Mouse (Mus musculus) brain, embryonic 14.5 days (tissue): ENCODE results near the gene Tenm4.

Source experiments
- CTCF ChIP-seq: fragments of 200-500 bp; IDR thresholded peaks from 2 replicates; pipeline ENCODE4 v1.5.1; 2012; ENCODE audit warnings: inconsistent platforms, mild to moderate bottlenecking, moderate library complexity, borderline replicate concordance; ENCODE audit not compliant: insufficient read depth, insufficient read length; ENCODE audit errors: extremely low read depth
- POLR2A ChIP-seq: fragments of 200-500 bp; IDR thresholded peaks from 2 replicates; pipeline ENCODE4 v1.6.1; 2012; ENCODE audit warnings: mild to moderate bottlenecking, inconsistent platforms, borderline replicate concordance; ENCODE audit not compliant: poor library complexity, insufficient read depth, insufficient read length, severe bottlenecking; ENCODE audit errors: extremely low read depth

GRCm38 (mm10) chr7:96832551-96832950, 661.5 kb downstream of the Tenm4 start:
- no peak for TF ChIP-seq POLR2A
- no peak for TF ChIP-seq CTCF
